8 mouse cellular contexts compared by ENCODE assay signal in genomic region chr6:136470321-136471230, GRCm38 (mm10). TPM values are rescaled to one million over a fixed set of nuclear protein-coding genes. Genes with fewer than 3 reads are reported as not detected.
A peak's percentile ranks its signal among the peaks of the same experiment; 100 is the strongest.
DNase-seq lines count a peak whose midpoint lies in the region; ATAC-seq lines count a peak whose summit lies in the region.

No protein-coding gene starts in this region.

- ATAC-seq in inflammation-experienced regulatory T-cells, adult 6 months = peak; percentile 49
- ATAC-seq in megakaryocyte progenitor cell, adult 5-6 weeks (replicated peaks; ENCODE audit: poor library complexity) = peak; percentile 23

- DNase-seq in adrenal gland, adult 8-10 months = peak; percentile 76
- peak; percentile 92 for DNase-seq in embryo, embryonic 9.5 days (ENCODE audit: extremely low spot score)
- peak; percentile 90 for DNase-seq in gastrocnemius, postnatal 25 days
- peak; percentile 77 to 87 for DNase-seq in left cerebral cortex, postnatal 14 days (ENCODE audit: low spot score in 2 of 2)
- peak; percentile 76 for DNase-seq in right cerebral cortex, postnatal 14 days
- peak; percentile 78 for DNase-seq in urinary bladder, postnatal 14 days (ENCODE audit: low spot score)

- intact Hi-C loops in left cerebral cortex, postnatal 14 days (cut with DNase I) = no loop called here

RNA-seq across cellular contexts. Expression of gene Atf7ip, which starts 35.4 kb away (rescaled TPM):
- total RNA-seq in adrenal gland, adult 8-10 months (2022) = 100 to 1,000 TPM in 2 of 4 experiments, 10 to 100 TPM in 2; 79.2 to 127 (median 99.1) TPM
- total RNA-seq in gastrocnemius, postnatal 25 days (2021) = 10 to 100 TPM; 38.2 to 43.5 TPM
- polyA plus RNA-seq in inflammation-experienced regulatory T-cells, adult 6 months (2017; shearing (Covaris generic)) = 10 to 100 TPM; 79.8 to 94.2 (median 91.2) TPM
- total RNA-seq in left cerebral cortex, postnatal 14 days (2021) = 100 to 1,000 TPM; 118 to 122 TPM
- 83.1 and 106 TPM in 2 replicates for total RNA-seq in megakaryocyte progenitor cell, adult 5-6 weeks (2015)
- 30.1 and 39.4 TPM in 2 replicates for total RNA-seq in megakaryocyte progenitor cell, adult 5-6 weeks (2017)

RNA-seq across cellular contexts. Expression of gene E330021D16Rik, which starts 55.2 kb away (rescaled TPM):
- total RNA-seq in adrenal gland, adult 8-10 months (2022) = not detected
- not detected for total RNA-seq in gastrocnemius, postnatal 25 days (2021)
- polyA plus RNA-seq in inflammation-experienced regulatory T-cells, adult 6 months (2017; shearing (Covaris generic)) = under 1 TPM in 2 of 3 experiments, not detected in 1; 0.42 to 0.91 TPM
- not detected for total RNA-seq in left cerebral cortex, postnatal 14 days (2021)
- total RNA-seq in megakaryocyte progenitor cell, adult 5-6 weeks (2015) = not detected in 2 replicates
- total RNA-seq in megakaryocyte progenitor cell, adult 5-6 weeks (2017) = not detected in 2 replicates

Comparison
In these comparisons a context has a peak if more than half of its experiments do, and no peak if none do; other contexts are left out.
1. Peak in every context shown above with its lines: DNase-seq and ATAC-seq.